Mouse (Mus musculus): ENCODE data around the gene Ddx19a.
"Not testable (repeated sequence)": the region's sequence is repeated elsewhere in the genome, so short reads cannot be mapped to it uniquely, and the experiment has no call there.

DNA sequence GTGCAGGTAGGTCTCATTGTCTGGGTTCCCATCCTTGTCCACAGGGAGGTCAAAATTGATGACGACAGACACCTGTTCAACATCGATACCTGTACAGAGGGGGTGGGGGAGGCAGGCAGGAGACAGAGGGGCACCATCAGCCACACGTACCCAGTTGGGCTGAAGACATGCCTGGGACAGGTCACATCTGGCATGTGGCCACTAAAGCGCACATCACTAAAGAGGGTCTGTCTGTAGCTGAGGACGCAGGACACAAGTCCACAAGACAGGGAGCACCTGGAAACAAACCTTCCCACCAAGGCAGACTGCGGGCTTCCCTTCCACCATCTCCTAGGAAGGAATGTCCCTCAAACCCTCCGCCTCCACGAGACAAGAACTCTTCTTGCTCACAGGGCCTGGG is 21.1 kb downstream of the Ddx19a start:
- not testable (repeated sequence) for TF ChIP-seq POLR2A (IDR thresholded peaks at IDR 0.05; ENCODE audit: borderline replicate concordance, extremely low read depth, insufficient read depth, insufficient read length, poor library complexity, severe bottlenecking); CTCF (IDR thresholded peaks at IDR 0.05; ENCODE audit: borderline replicate concordance, extremely low read depth, insufficient read depth, insufficient read length)
